Mouse (Mus musculus) heart, embryonic 15.5 days (tissue): ENCODE measurements around the gene Fam90a1a. TPM values are rescaled to one million over a fixed set of nuclear protein-coding genes. Genes with fewer than 3 reads are reported as not detected.

Experiments
- polyA plus RNA-seq: library from polyadenylated mRNA; unstranded; fragments of >200 nt; fragmentation: Nextera tagmentation; extraction: Ambion mirVana; gene quantifications from 2 replicates; pipeline ENCODE4 v1.2.1, GENCODE M21; 2015

The Fam90a1a gene
- polyA plus RNA-seq, 1 experiment from 2014 or later = not detected

Other genes with a start within 250 kb of the Fam90a1a start
- not detected in 2 replicates for gene Defa24, start 224.2 kb upstream of the Fam90a1a start, polyA plus RNA-seq
- gene Defb50, start 135.2 kb upstream of the Fam90a1a start, polyA plus RNA-seq = not detected in 2 replicates
- gene Defb2, start 118.8 kb upstream of the Fam90a1a start, polyA plus RNA-seq = not detected in 2 replicates
- not detected in 2 replicates for gene Defb10, start 99.8 kb upstream of the Fam90a1a start, polyA plus RNA-seq
- gene Defb9, start 73.3 kb upstream of the Fam90a1a start, polyA plus RNA-seq = not detected in 2 replicates
- not detected in 2 replicates for gene Defb11, start 52.3 kb upstream of the Fam90a1a start, polyA plus RNA-seq
- gene Defb15, start 26.0 kb upstream of the Fam90a1a start, polyA plus RNA-seq = not detected in 2 replicates
- gene Defb35, start 20.4 kb upstream of the Fam90a1a start, polyA plus RNA-seq = not detected in 2 replicates
- gene Defb13, start 12.0 kb upstream of the Fam90a1a start, polyA plus RNA-seq = not detected in 2 replicates
- gene Ccdc70, start 11.1 kb downstream of the Fam90a1a start, polyA plus RNA-seq = not detected in 2 replicates
- gene Atp7b, start 101.6 kb downstream of the Fam90a1a start, polyA plus RNA-seq = 0.67 and 2.1 TPM in 2 replicates
- gene Alg11, start 102.0 kb downstream of the Fam90a1a start, polyA plus RNA-seq = 14.6 and 17.0 TPM in 2 replicates
- gene Nek5, start 166.3 kb downstream of the Fam90a1a start, polyA plus RNA-seq = 0.26 and 0.43 TPM in 2 replicates
- gene Nek3, start 207.7 kb downstream of the Fam90a1a start, polyA plus RNA-seq = 4.3 and 4.5 TPM in 2 replicates
- gene Ckap2, start 227.1 kb downstream of the Fam90a1a start, polyA plus RNA-seq = 30.2 and 31.2 TPM in 2 replicates
- gene Vps36, start 234.1 kb downstream of the Fam90a1a start, polyA plus RNA-seq = 20.5 and 21.7 TPM in 2 replicates